Mouse (Mus musculus): ENCODE data around the gene Mettl22. TPM values are rescaled to one million over a fixed set of nuclear protein-coding genes. Genes with fewer than 3 reads are reported as not detected.
A peak's percentile ranks its signal among the peaks of the same experiment; 100 is the strongest.

Gene Mettl22
- total and polyA plus RNA-seq, 3 experiments, result 11.7 to 19.0 TPM; not detected in 1

DNA sequence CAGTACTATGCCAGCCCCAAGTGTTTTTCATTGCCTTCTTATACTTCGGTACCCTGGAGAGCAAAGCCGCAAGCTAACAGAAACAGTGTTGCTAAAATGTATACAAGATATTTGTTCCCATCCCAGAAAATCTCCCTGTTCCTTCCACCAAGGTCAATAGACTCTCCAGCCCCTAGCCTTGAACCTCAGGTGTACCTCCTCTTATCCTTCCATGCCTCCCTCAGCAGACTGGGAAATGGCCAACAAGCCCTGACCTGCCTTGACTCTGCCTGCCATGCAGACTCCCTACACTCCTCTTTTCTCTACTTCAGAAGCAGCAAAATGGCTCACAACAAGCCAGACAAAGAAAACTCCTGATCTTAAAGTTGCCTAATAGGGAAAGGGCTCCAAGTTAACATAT, 17.3 kb upstream of the Mettl22 start:
- no peak overlapping the region for H3K27ac ChIP-seq (ENCODE audit: control insufficient read depth, low read depth, low read length)
- no peaks in the 10 kb centered on the region for H3K27me3 ChIP-seq (ENCODE audit: control insufficient read depth in 1 of 2, insufficient read depth in 2 of 2, low read length in 2 of 2)
- peaks cover 0 to 6% of the 10 kb centered on the region in 2 experiments; a peak in 2 of 4 replicates for H3K36me3 ChIP-seq (ENCODE audit: control insufficient read depth in 1 of 2, insufficient read depth in 2 of 2, low read length in 2 of 2)
- H3K4me3 ChIP-seq (ENCODE audit: control insufficient read depth in 1 of 2, insufficient read depth in 1 of 2, low read depth in 2 of 2, low read length in 2 of 2), result no peak overlapping the region
- H3K4me1 ChIP-seq (ENCODE audit: control insufficient read depth in 1 of 2, insufficient read depth in 2 of 2, low read length in 2 of 2), result peaks cover 2 to 17% of the 10 kb centered on the region in 2 experiments; a peak in 3 of 4 replicates
- H3K9me3 ChIP-seq (replicated peaks; ENCODE audit: insufficient read depth, low read length), result no peaks in the 10 kb centered on the region
- H3K79me2 ChIP-seq (ENCODE audit: control insufficient read depth, insufficient read depth, low read length, poor library complexity), result no peaks in the 10 kb centered on the region
- TF ChIP-seq MAFK (IDR thresholded peaks at IDR 0.05; ENCODE audit: borderline replicate concordance, low read depth, low read length) (no peak), KAT2A (conservative IDR thresholded peaks at IDR 0.05; ENCODE audit: low read depth, low read length) (no peak), MAZ (IDR thresholded peaks at IDR 0.05; ENCODE audit: low read depth, low read length) (no peak), ETS1 (IDR thresholded peaks at IDR 0.05; ENCODE audit: low read depth, low read length) (no peak), POLR2A (IDR thresholded peaks at IDR 0.05; ENCODE audit: control insufficient read depth in 1 of 2, insufficient read depth in 1 of 2, low read depth in 1 of 2, low read length in 2 of 2, poor library complexity in 1 of 2) (no peak), USF2 (IDR thresholded peaks at IDR 0.05; ENCODE audit: borderline replicate concordance in 1 of 2, insufficient read depth in 1 of 2, low read depth in 1 of 2, low read length in 2 of 2) (no peak), ZC3H11A (IDR thresholded peaks at IDR 0.05; ENCODE audit: low read depth, low read length) (no peak), CHD1 (IDR thresholded peaks at IDR 0.05; ENCODE audit: low read depth, low read length) (no peak), UBTF (IDR thresholded peaks at IDR 0.05; ENCODE audit: borderline replicate concordance, insufficient read depth, low read depth, low read length) (no peak), POLR2AphosphoS5 (IDR thresholded peaks at IDR 0.05; ENCODE audit: borderline replicate concordance, low read depth, low read length) (no peak), ZKSCAN1 (IDR thresholded peaks at IDR 0.05; ENCODE audit: low read depth, low read length) (no peak), MEF2A (IDR thresholded peaks at IDR 0.05; ENCODE audit: extremely low read depth, insufficient replicate concordance, low read depth, low read length, poor library complexity, severe bottlenecking) (no peak), GABPA (IDR thresholded peaks at IDR 0.05; ENCODE audit: low read depth, low read length) (no peak), CTCF (IDR thresholded peaks at IDR 0.05 in 2 of 3, conservative IDR thresholded peaks at IDR 0.05 in 1 of 3; ENCODE audit: control insufficient read depth in 1 of 3, insufficient read depth in 1 of 3, low read depth in 2 of 3, low read length in 3 of 3, poor library complexity in 1 of 3, severe bottlenecking in 1 of 3) (no peak), USF1 (IDR thresholded peaks at IDR 0.05; ENCODE audit: low read depth, low read length) (no peak), ELF1 (IDR thresholded peaks at IDR 0.05; ENCODE audit: low read depth, low read length) (no peak), NELFE (IDR thresholded peaks at IDR 0.05; ENCODE audit: low read depth, low read length) (no peak), MYC (IDR thresholded peaks at IDR 0.05; ENCODE audit: low read depth, low read length) (no peak)
- no peak overlapping the region for H3K9ac ChIP-seq (ENCODE audit: control insufficient read depth, low read depth, low read length, poor library complexity, severe bottlenecking)
- no peak for DNase-seq (ENCODE audit: low read depth, low spot score)

DNA sequence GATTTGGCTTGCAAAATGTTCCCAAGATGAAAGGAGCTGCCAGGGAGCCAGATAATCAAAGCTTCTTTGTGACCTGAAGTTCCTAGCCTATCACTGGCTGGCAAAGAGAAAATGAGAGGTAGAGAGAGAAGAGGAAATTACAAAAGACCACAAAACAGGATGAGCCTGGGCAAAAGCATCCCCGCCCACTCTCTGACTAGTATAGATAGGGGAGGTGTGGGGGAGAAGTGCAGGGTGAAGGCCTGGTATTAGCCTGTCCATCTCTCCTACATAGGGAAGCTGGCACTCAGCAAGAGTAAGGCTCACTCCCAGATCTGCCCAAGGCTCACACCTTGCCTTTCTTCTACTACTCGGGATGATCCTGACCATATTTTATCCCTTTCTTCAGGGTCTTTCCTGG, 15.4 kb upstream of the Mettl22 start:
- TF ChIP-seq TBP (IDR thresholded peaks at IDR 0.05; ENCODE audit: low read depth, low read length) (0 out of 2 replicates have a peak, but pooled peaks have one; percentile 21), MAFK (IDR thresholded peaks at IDR 0.05; ENCODE audit: borderline replicate concordance, low read depth, low read length) (no peak), JUND (IDR thresholded peaks at IDR 0.05; ENCODE audit: low read depth, low read length) (0 out of 2 replicates have a peak, but pooled peaks have one; percentile 25), TAL1 (IDR thresholded peaks at IDR 0.05; ENCODE audit: low read length) (peak; percentile 64), ZKSCAN1 (IDR thresholded peaks at IDR 0.05; ENCODE audit: low read depth, low read length) (no peak), ETS1 (IDR thresholded peaks at IDR 0.05; ENCODE audit: low read depth, low read length) (peak; percentile 50), GABPA (IDR thresholded peaks at IDR 0.05; ENCODE audit: low read depth, low read length) (no peak), RCOR1 (IDR thresholded peaks at IDR 0.05; ENCODE audit: low read depth, low read length) (peak; percentile 78), SIN3A (IDR thresholded peaks at IDR 0.05; ENCODE audit: low read length) (peak; percentile 46), GATA1 (IDR thresholded peaks at IDR 0.05; ENCODE audit: low read depth, low read length) (peak; percentile 72), MAZ (IDR thresholded peaks at IDR 0.05; ENCODE audit: low read depth, low read length) (no peak), CTCF (IDR thresholded peaks at IDR 0.05 in 2 of 3, conservative IDR thresholded peaks at IDR 0.05 in 1 of 3; ENCODE audit: control insufficient read depth in 1 of 3, insufficient read depth in 1 of 3, low read depth in 2 of 3, low read length in 3 of 3, poor library complexity in 1 of 3, severe bottlenecking in 1 of 3) (no peak), TCF12 (IDR thresholded peaks at IDR 0.05; ENCODE audit: low read depth, low read length) (peak; percentile 73), SMC3 (IDR thresholded peaks at IDR 0.05; ENCODE audit: low read depth, low read length) (no peak), EP300 (IDR thresholded peaks at IDR 0.05; ENCODE audit: low read depth in 1 of 2, low read length in 2 of 2) (peak; percentile 84 to 89)
- H3K4me1 ChIP-seq (ENCODE audit: control insufficient read depth in 1 of 2, insufficient read depth in 2 of 2, low read length in 2 of 2), result peaks cover 2 to 17% of the 10 kb centered on the region in 2 experiments; a peak in 3 of 4 replicates
- no peaks in the 10 kb centered on the region for H3K79me2 ChIP-seq (ENCODE audit: control insufficient read depth, insufficient read depth, low read length, poor library complexity)
- no peak overlapping the region for H3K4me3 ChIP-seq (ENCODE audit: control insufficient read depth in 1 of 2, insufficient read depth in 1 of 2, low read depth in 2 of 2, low read length in 2 of 2)
- no peak overlapping the region for H3K9ac ChIP-seq (ENCODE audit: control insufficient read depth, low read depth, low read length, poor library complexity, severe bottlenecking)
- no peaks in the 10 kb centered on the region for H3K27me3 ChIP-seq (ENCODE audit: control insufficient read depth in 1 of 2, insufficient read depth in 2 of 2, low read length in 2 of 2)
- peak; percentile 84 for DNase-seq (ENCODE audit: low read depth, low spot score)
- peak overlapping the region; percentile 1; the same call in 1 of the 2 replicates for H3K27ac ChIP-seq (ENCODE audit: control insufficient read depth, low read depth, low read length)
- H3K9me3 ChIP-seq (replicated peaks; ENCODE audit: insufficient read depth, low read length), result no peaks in the 10 kb centered on the region
- H3K36me3 ChIP-seq (ENCODE audit: control insufficient read depth in 1 of 2, insufficient read depth in 2 of 2, low read length in 2 of 2), result peaks cover 0 to 6% of the 10 kb centered on the region in 2 experiments; a peak in 2 of 4 replicates

All from MEL (cell line).